Comparison of ENCODE assay signal across 22 mouse cellular contexts in the genomic region with DNA sequence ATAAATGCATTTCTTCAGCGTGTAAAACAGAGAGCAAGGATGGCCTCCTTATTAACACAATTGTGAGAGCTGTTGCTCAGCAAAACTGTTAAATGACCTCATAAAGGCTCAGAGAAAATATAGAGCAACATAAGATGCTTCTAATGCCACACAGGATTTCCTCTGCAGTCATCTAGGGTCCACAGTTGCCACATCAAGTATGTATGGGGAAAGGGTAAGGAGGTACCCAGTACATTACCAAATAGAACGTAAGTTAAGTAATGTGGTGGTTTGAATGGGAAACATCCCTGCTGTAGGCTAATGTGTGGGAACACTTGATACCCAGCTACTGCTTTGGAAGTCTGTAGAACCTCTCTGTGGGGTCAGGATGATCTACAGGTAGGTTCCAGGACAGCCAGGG.
"Had no signal": no experiment of that assay in that cellular context is flagged by ENCODE, and none has a peak within 500 bp of the region (broad histone marks: within the 10 kb centered on the region; RNA-seq: fewer than 3 reads in every experiment).

No protein-coding gene starts in this region.

- ATAC-seq: lung, postnatal 0 days; midbrain, embryonic 13.5 days; midbrain, embryonic 16.5 days had no signal

- H3K27me3 ChIP-seq: lung, embryonic 15.5 days; megakaryocyte, embryonic 14.5 days; midbrain, embryonic 13.5 days; neural tube, embryonic 13.5 days; neural tube, embryonic 15.5 days; stomach, embryonic 15.5 days had no signal

- H3K27ac ChIP-seq: liver, embryonic 14.5 days; lung, embryonic 15.5 days; macrophage; midbrain, embryonic 13.5 days; neural tube, embryonic 13.5 days; neural tube, embryonic 15.5 days; stomach, embryonic 15.5 days; stomach, postnatal 0 days had no signal

- H3K9ac ChIP-seq: liver, embryonic 14.5 days; lung, embryonic 15.5 days; midbrain, embryonic 13.5 days; neural tube, embryonic 13.5 days; neural tube, embryonic 15.5 days; stomach, embryonic 15.5 days had no signal

- H3K4me3 ChIP-seq: lung, embryonic 15.5 days; megakaryocyte, embryonic 14.5 days; midbrain, embryonic 13.5 days; myocyte; neural tube, embryonic 13.5 days; neural tube, embryonic 15.5 days; stomach, embryonic 15.5 days had no signal

- DNase-seq: lung, adult 2 months; lung, postnatal 14 days; lung, postnatal 36 days; retina, postnatal 1 day; right cerebral cortex, adult 18-20 months; thymus, adult 2 months; thymus, postnatal 25 days; thymus, postnatal 4 days had no signal

- H3K4me1 ChIP-seq: lung, embryonic 15.5 days; midbrain, embryonic 13.5 days; neural tube, embryonic 13.5 days; neural tube, embryonic 15.5 days; stomach, embryonic 15.5 days had no signal

- H3K4me2 ChIP-seq: liver, embryonic 11.5 days; lung, embryonic 15.5 days; midbrain, embryonic 11.5 days; midbrain, embryonic 13.5 days; neural tube, embryonic 13.5 days; neural tube, embryonic 15.5 days; stomach, embryonic 15.5 days had no signal

- H3K9me3 ChIP-seq: lung, embryonic 15.5 days; megakaryocyte, embryonic 14.5 days; midbrain, embryonic 13.5 days; neural tube, embryonic 13.5 days; neural tube, embryonic 15.5 days; stomach, embryonic 15.5 days had no signal

- H3K36me3 ChIP-seq: lung, embryonic 15.5 days; midbrain, embryonic 13.5 days; neural tube, embryonic 13.5 days; neural tube, embryonic 15.5 days; stomach, embryonic 15.5 days had no signal
